8 mouse cellular contexts compared by ENCODE assay signal in the genomic region with DNA sequence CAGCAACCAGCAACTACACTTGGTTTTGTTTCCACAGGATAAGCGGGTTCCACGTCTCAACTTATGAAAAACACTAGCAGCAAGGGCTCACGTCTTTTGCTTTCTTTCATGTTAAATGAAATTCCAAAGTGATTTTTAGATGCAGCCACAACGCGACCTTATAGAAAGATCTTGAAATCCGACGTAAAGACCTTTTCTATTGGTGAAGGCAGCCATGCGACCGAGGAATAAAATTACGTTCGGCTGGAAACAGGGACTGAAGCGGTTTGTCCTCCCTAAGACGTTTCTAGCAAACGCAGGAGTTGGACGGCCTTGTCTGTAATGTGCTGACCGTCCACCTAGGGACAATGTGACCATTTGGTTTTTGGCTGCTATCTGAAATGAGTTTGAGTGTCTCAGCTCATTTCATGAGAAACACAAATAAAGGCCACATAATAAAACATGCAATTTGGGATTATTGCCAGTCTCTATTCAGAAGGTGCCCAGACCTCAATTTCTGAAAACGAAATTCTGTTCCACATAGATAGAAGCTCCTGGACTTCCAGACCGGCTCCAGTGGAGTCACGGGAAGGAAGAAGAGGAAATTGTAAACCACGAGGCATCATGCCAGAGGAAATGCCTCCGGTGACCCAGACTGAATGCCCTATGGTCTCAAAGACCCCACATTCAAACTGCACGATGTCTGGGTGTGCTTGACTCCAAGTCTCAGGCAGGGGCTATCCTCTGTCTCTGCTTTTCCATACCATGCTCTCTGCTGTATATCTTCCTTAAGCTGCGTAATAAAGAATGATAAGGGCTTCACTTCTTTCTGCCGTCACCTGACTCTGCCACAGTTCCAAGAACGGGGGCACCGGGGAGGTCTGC. TPM values are rescaled to one million over a fixed set of nuclear protein-coding genes. Genes with fewer than 3 reads are reported as not detected.
A peak's percentile ranks its signal among the peaks of the same experiment; 100 is the strongest.
DNase-seq lines count a peak whose midpoint lies in the region; ATAC-seq and TF ChIP-seq lines count a peak whose summit lies in the region.

No protein-coding gene starts in this region.

- no peaks in the 10 kb centered on the region for H3K9me3 ChIP-seq in midbrain, embryonic 13.5 days
- H3K9me3 ChIP-seq in midbrain, embryonic 11.5 days (ENCODE audit: control insufficient read depth, low read length): no peaks in the 10 kb centered on the region
- no peaks in the 10 kb centered on the region for H3K9me3 ChIP-seq in forebrain, postnatal 0 days (ENCODE audit: low read length)
- no peaks in the 10 kb centered on the region for H3K9me3 ChIP-seq in midbrain, embryonic 14.5 days (ENCODE audit: control insufficient read depth, low read length)

- 66% methylated on average over 26 of the region's 26 CpGs for WGBS in midbrain, embryonic 13.5 days
- 75% methylated on average over 26 of the region's 26 CpGs for WGBS in midbrain, embryonic 11.5 days
- 54% methylated on average over 26 of the region's 26 CpGs for WGBS in forebrain, postnatal 0 days
- WGBS in midbrain, embryonic 14.5 days: 57% methylated on average over 26 of the region's 26 CpGs

- H3K4me3 ChIP-seq in midbrain, embryonic 13.5 days (replicated peaks): no peak overlapping the region
- H3K4me3 ChIP-seq in midbrain, embryonic 11.5 days (ENCODE audit: low read depth, low read length): no peak overlapping the region
- no peak overlapping the region for H3K4me3 ChIP-seq in forebrain, postnatal 0 days (ENCODE audit: low read depth, low read length)
- no peak overlapping the region for H3K4me3 ChIP-seq in midbrain, embryonic 14.5 days (replicated peaks; ENCODE audit: low read depth, low read length)

- TF ChIP-seq CTCF in forebrain, postnatal 0 days (IDR thresholded peaks at IDR 0.05; ENCODE audit: low read depth): no peak

- no peak for ATAC-seq in midbrain, embryonic 13.5 days
- ATAC-seq in midbrain, embryonic 11.5 days (ENCODE audit: low FRiP score): no peak
- ATAC-seq in forebrain, postnatal 0 days: no peak
- no peak for ATAC-seq in midbrain, embryonic 14.5 days (ENCODE audit: low FRiP score, low TSS enrichment)
- no peak for ATAC-seq in inflammation-experienced regulatory T-cells, adult 6 months
- no peak for ATAC-seq in erythroid progenitor cell, adult 5-6 weeks (replicated peaks; ENCODE audit: low FRiP score, poor library complexity, severe bottlenecking)

- H3K4me1 ChIP-seq in midbrain, embryonic 13.5 days (replicated peaks): peaks cover 16% of the 10 kb centered on the region
- H3K4me1 ChIP-seq in midbrain, embryonic 11.5 days (ENCODE audit: control insufficient read depth, insufficient read depth, low read length): peaks cover 2% of the 10 kb centered on the region; the same call in 1 of the 2 replicates
- peaks cover 8% of the 10 kb centered on the region; the same call in 1 of the 2 replicates for H3K4me1 ChIP-seq in forebrain, postnatal 0 days (ENCODE audit: insufficient read depth)
- peaks cover 19% of the 10 kb centered on the region; the same call in 1 of the 2 replicates for H3K4me1 ChIP-seq in midbrain, embryonic 14.5 days (ENCODE audit: control insufficient read depth, insufficient read depth, low read length)

- no peak overlapping the region for H3K9ac ChIP-seq in midbrain, embryonic 13.5 days (replicated peaks)
- no peak overlapping the region for H3K9ac ChIP-seq in midbrain, embryonic 11.5 days (ENCODE audit: low read length)
- H3K9ac ChIP-seq in forebrain, postnatal 0 days: no peak overlapping the region
- no peak overlapping the region; the same call in 1 of the 2 replicates for H3K9ac ChIP-seq in midbrain, embryonic 14.5 days (replicated peaks; ENCODE audit: low read length)

- H3K36me3 ChIP-seq in midbrain, embryonic 13.5 days: no peaks in the 10 kb centered on the region
- H3K36me3 ChIP-seq in midbrain, embryonic 11.5 days (ENCODE audit: control insufficient read depth, insufficient read depth, low read length): no peaks in the 10 kb centered on the region
- no peaks in the 10 kb centered on the region for H3K36me3 ChIP-seq in forebrain, postnatal 0 days (ENCODE audit: insufficient read depth)
- no peaks in the 10 kb centered on the region for H3K36me3 ChIP-seq in midbrain, embryonic 14.5 days (ENCODE audit: control insufficient read depth, insufficient read depth, low read length)

- H3K27ac ChIP-seq in midbrain, embryonic 13.5 days: peak overlapping the region; percentile 59; the same call in 1 of the 2 replicates
- no peak overlapping the region for H3K27ac ChIP-seq in midbrain, embryonic 11.5 days (ENCODE audit: low read depth, low read length)
- H3K27ac ChIP-seq in forebrain, postnatal 0 days (ENCODE audit: low read depth, low read length): no peak overlapping the region
- H3K27ac ChIP-seq in midbrain, embryonic 14.5 days (replicated peaks; ENCODE audit: low read depth, low read length): peak overlapping the region; percentile 66

- H3K4me2 ChIP-seq in midbrain, embryonic 13.5 days (replicated peaks): no peak overlapping the region
- no peak overlapping the region for H3K4me2 ChIP-seq in midbrain, embryonic 11.5 days
- H3K4me2 ChIP-seq in forebrain, postnatal 0 days (ENCODE audit: low read depth): peak overlapping the region; percentile 13; the same call in 1 of the 2 replicates
- 0 out of 2 replicates have a peak overlapping the region, but pooled peaks have one; percentile 10 for H3K4me2 ChIP-seq in midbrain, embryonic 14.5 days (ENCODE audit: low read length)

- no peak for DNase-seq in midbrain, embryonic 11.5 days (ENCODE audit: low spot score, missing footprints)
- no peak for DNase-seq in forebrain, postnatal 0 days
- DNase-seq in kidney, adult 18-20 months: peak; percentile 7
- DNase-seq in midbrain, embryonic 14.5 days: peak; percentile 52
- DNase-seq in right cerebral cortex, postnatal 36 days (ENCODE audit: low spot score in 2 of 2): no peak

- no peaks in the 10 kb centered on the region for H3K27me3 ChIP-seq in midbrain, embryonic 13.5 days
- no peaks in the 10 kb centered on the region for H3K27me3 ChIP-seq in midbrain, embryonic 11.5 days (ENCODE audit: control insufficient read depth, insufficient read depth, low read length)
- H3K27me3 ChIP-seq in forebrain, postnatal 0 days (ENCODE audit: insufficient read depth, low read length): no peaks in the 10 kb centered on the region
- H3K27me3 ChIP-seq in midbrain, embryonic 14.5 days (ENCODE audit: control insufficient read depth, insufficient read depth, low read length): no peaks in the 10 kb centered on the region

RNA-seq across cellular contexts. Expression of gene 9330182O14Rik, which starts 33.3 kb away (rescaled TPM):
- polyA plus RNA-seq in midbrain, embryonic 13.5 days (2015; fragmentation: Nextera tagmentation; extraction: Ambion mirVana): not detected in 2 replicates
- polyA plus RNA-seq in midbrain, embryonic 11.5 days (2014; fragmentation: Nextera tagmentation; extraction: Ambion mirVana): not detected in 2 replicates
- total RNA-seq in forebrain, postnatal 0 days (2014; rRNA removed): 0.23 and 1.1 TPM in 2 replicates
- polyA plus RNA-seq in forebrain, postnatal 0 days (2015; fragmentation: Nextera tagmentation; extraction: Ambion mirVana): not detected in 2 replicates
- polyA plus RNA-seq in midbrain, embryonic 14.5 days (2014; fragmentation: Nextera tagmentation; extraction: Ambion mirVana): not detected in 2 replicates
- polyA plus RNA-seq in inflammation-experienced regulatory T-cells, adult 6 months (2017; shearing (Covaris generic)): not detected
- not detected in 2 replicates for total RNA-seq in erythroid progenitor cell, adult 5-6 weeks (2015; ENCODE audit: low replicate concordance)
- not detected in 2 replicates for total RNA-seq in erythroid progenitor cell, adult 5-6 weeks (2017; ENCODE audit: low replicate concordance)

Comparison
In these comparisons a context has a peak if more than half of its experiments do, and no peak if none do; other contexts are left out.
1. H3K27ac ChIP-seq: peak in midbrain, embryonic 13.5 days (single experiment) and midbrain, embryonic 14.5 days (single experiment); none in midbrain, embryonic 11.5 days (single experiment) and forebrain, postnatal 0 days (single experiment).
2. H3K4me2 ChIP-seq: peak in forebrain, postnatal 0 days (single experiment) and midbrain, embryonic 14.5 days (single experiment); none in midbrain, embryonic 13.5 days (single experiment) and midbrain, embryonic 11.5 days (single experiment).
3. DNase-seq: peak in kidney, adult 18-20 months (single experiment) and midbrain, embryonic 14.5 days (single experiment); none in midbrain, embryonic 11.5 days (single experiment), forebrain, postnatal 0 days (single experiment) and right cerebral cortex, postnatal 36 days (0 of 2).